Mouse (Mus musculus) stomach, embryonic 16.5 days (tissue): ENCODE results near the gene Plekha5. TPM values are rescaled to one million over a fixed set of nuclear protein-coding genes. Genes with fewer than 3 reads are reported as not detected.

ENCODE experiments used
- ATAC-seq: fragments of 200-750 bp; cut with Nextera tagmentation; 2 replicates; pipeline ENCODE4 v1.8.0; 2017; ENCODE audit warnings: moderate number of reproducible peaks, moderate TSS enrichment; ENCODE audit not compliant: insufficient read depth, low FRiP score
- H3K27ac ChIP-seq: fragments of 300-500 bp; sonication (generic); 2 replicates; pipeline ENCODE4 v1.5.1; 2014; ENCODE audit warnings: low read length
- H3K27me3 ChIP-seq: fragments of 300-500 bp; sonication (generic); 2 replicates; pipeline ENCODE4 v1.6.1; 2014; ENCODE audit warnings: low read length, control low read depth, mixed read lengths; ENCODE audit not compliant: control insufficient read depth, insufficient read depth
- H3K36me3 ChIP-seq: fragments of 300-500 bp; sonication (generic); 2 replicates; pipeline ENCODE4 v1.6.1; 2014; ENCODE audit warnings: low read length; ENCODE audit not compliant: control insufficient read depth, insufficient read depth
- H3K4me1 ChIP-seq: fragments of 300-500 bp; sonication (generic); 2 replicates; pipeline ENCODE4 v1.6.1; 2014; ENCODE audit warnings: low read length, control low read depth, mixed read lengths; ENCODE audit not compliant: control insufficient read depth, insufficient read depth
- H3K4me2 ChIP-seq: fragments of 300-500 bp; sonication (generic); 2 replicates; pipeline ENCODE4 v1.6.1; 2014; ENCODE audit warnings: low read depth, low read length, mixed read lengths
- H3K4me3 ChIP-seq: fragments of 300-500 bp; sonication (generic); replicated peaks from 2 replicates; pipeline ENCODE4 v1.5.1; 2014; ENCODE audit warnings: mild to moderate bottlenecking, low read length
- H3K9ac ChIP-seq: fragments of 300-500 bp; sonication (generic); 2 replicates; pipeline ENCODE4 v1.6.1; 2014; ENCODE audit warnings: low read length
- H3K9me3 ChIP-seq: fragments of 300-500 bp; sonication (generic); replicated peaks from 2 replicates; pipeline ENCODE4 v1.6.1; 2016; ENCODE audit warnings: low read length, control low read depth; ENCODE audit not compliant: control insufficient read depth
- WGBS: fragments of 180-500 bp; shearing (Covaris S2); extraction: QIAGEN DNeasy Blood & Tissue Kit; methylation state at CpG from one replicate; pipeline ENCODE4 v1.1.7; 2014; 5-methylcytosine and 5-hydroxymethylcytosine counted together
- polyA plus RNA-seq: library from polyadenylated mRNA; unstranded; fragments of >200 nt; fragmentation: Nextera tagmentation; extraction: Ambion mirVana; gene quantifications from 2 replicates; pipeline ENCODE4 v1.2.1, GENCODE M21; 2015

The Plekha5 gene
- polyA plus RNA-seq, 1 experiment from 2014 or later, result 35.0 TPM

- peak overlapping the region; percentile 15; the same call in 1 of the 2 replicates for H3K27ac ChIP-seq
Measured at GRCm38 (mm10) chr6:140509151-140509530, 85.3 kb downstream of the Plekha5 start.

GRCm38 (mm10) chr6:140512016-140512415 lies 88.2 kb downstream of the Plekha5 start:
- Histone ChIP-seq H3K4me3 (no peak overlapping the region), H3K27me3 (no peaks in the 10 kb centered on the region), H3K36me3 (no peaks in the 10 kb centered on the region), H3K27ac (no peak overlapping the region), H3K4me2 (no peak overlapping the region), H3K9me3 (no peaks in the 10 kb centered on the region), H3K4me1 (peaks cover 21% of the 10 kb centered on the region), H3K9ac (no peak overlapping the region)
- 76% methylated on average over 1 of the region's 1 CpGs for WGBS
- ATAC-seq, result no peak

More at GRCm38 (mm10) chr6:140509151-140509530, 85.3 kb downstream of the Plekha5 start:
- peaks cover 34% of the 10 kb centered on the region for H3K4me1 ChIP-seq
- no peaks in the 10 kb centered on the region for H3K9me3 ChIP-seq
- H3K9ac ChIP-seq, result no peak overlapping the region
- H3K27me3 ChIP-seq, result no peaks in the 10 kb centered on the region
- H3K4me3 ChIP-seq, result no peak overlapping the region
- 39% methylated on average over 9 of the region's 9 CpGs for WGBS
- H3K36me3 ChIP-seq, result no peaks in the 10 kb centered on the region
- peak; percentile 32; the same call in 1 of the 2 replicates for ATAC-seq
- no peak overlapping the region for H3K4me2 ChIP-seq

GRCm38 (mm10) chr6:140512427-140512826 lies 88.6 kb downstream of the Plekha5 start:
- Histone ChIP-seq H3K4me1 (peaks cover 18% of the 10 kb centered on the region), H3K27ac (no peak overlapping the region), H3K4me2 (no peak overlapping the region), H3K4me3 (no peak overlapping the region), H3K9me3 (no peaks in the 10 kb centered on the region), H3K36me3 (no peaks in the 10 kb centered on the region), H3K27me3 (no peaks in the 10 kb centered on the region), H3K9ac (no peak overlapping the region)
- ATAC-seq, result no peak
- WGBS, result 60% methylated on average over 8 of the region's 8 CpGs

DNA sequence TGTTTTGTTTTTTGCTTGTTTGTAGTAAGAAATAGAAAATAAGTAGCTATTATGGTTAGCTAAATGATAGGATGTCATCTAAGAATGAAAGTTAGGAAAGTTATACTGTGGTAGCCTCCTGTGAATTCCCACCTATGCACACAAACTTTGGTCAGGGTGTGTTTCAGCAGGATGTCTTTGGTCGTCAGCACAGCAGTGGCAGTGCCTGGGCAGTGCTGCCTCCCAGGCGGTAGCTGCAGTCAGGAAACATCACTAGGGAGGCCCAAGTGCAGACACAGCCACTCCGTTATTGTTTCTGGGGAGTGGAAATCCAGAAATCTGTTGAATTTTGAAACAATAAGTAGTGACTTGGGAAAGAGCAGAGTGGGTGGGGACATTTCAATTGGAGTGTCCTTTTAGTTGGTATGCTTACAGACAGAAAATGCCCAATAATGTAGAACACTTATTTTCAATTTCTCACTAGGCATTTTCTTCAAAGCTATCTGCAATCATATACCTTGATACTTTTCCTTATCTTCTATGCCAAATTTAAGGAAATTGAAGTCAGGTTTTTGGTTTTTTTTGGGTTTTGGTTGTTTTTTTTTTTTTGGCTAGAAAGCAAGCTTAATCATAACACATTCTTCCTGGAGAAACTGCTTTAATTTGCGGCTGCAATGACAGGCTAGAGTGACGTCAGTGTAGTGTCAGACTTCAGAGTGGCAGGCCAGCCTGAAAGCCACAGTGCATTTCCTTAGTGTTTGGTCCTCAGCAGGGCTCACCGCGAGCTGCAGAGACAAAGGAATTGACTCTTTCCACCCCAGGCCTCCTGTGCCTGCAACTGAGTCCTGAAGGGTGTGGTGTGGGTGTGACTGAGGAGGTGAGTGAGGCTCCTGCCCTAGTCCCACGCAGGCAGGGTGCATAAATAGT lies 90.6 kb downstream of the Plekha5 start:
- 21% methylated on average over 8 of the region's 8 CpGs for WGBS
- 0 out of 2 replicates have a peak, but pooled peaks have one; percentile 41 for ATAC-seq
- H3K4me3 ChIP-seq, result no peak overlapping the region
- H3K27me3 ChIP-seq, result no peaks in the 10 kb centered on the region
- no peak overlapping the region for H3K9ac ChIP-seq
- no peaks in the 10 kb centered on the region for H3K36me3 ChIP-seq
- 0 out of 2 replicates have a peak overlapping the region, but pooled peaks have one; percentile 42 for H3K27ac ChIP-seq
- no peak overlapping the region for H3K4me2 ChIP-seq
- no peaks in the 10 kb centered on the region for H3K9me3 ChIP-seq
- H3K4me1 ChIP-seq, result peaks cover 15% of the 10 kb centered on the region

GRCm38 (mm10) chr6:140515550-140515949 lies 91.7 kb downstream of the Plekha5 start:
- no peak overlapping the region for H3K4me3 ChIP-seq
- no peaks in the 10 kb centered on the region for H3K9me3 ChIP-seq
- H3K4me1 ChIP-seq, result peaks cover 23% of the 10 kb centered on the region
- 71% methylated on average over 4 of the region's 4 CpGs for WGBS
- no peak overlapping the region for H3K9ac ChIP-seq
- H3K36me3 ChIP-seq, result no peaks in the 10 kb centered on the region
- no peak overlapping the region for H3K27ac ChIP-seq
- H3K27me3 ChIP-seq, result no peaks in the 10 kb centered on the region
- no peak overlapping the region for H3K4me2 ChIP-seq
- no peak for ATAC-seq

- H3K4me1 ChIP-seq, result peaks cover 29% of the 10 kb centered on the region
- no peaks in the 10 kb centered on the region for H3K27me3 ChIP-seq
- no peak overlapping the region for H3K4me3 ChIP-seq
- ATAC-seq, result no peak
- no peak overlapping the region for H3K4me2 ChIP-seq
- H3K36me3 ChIP-seq, result no peaks in the 10 kb centered on the region
- WGBS, result 50% methylated on average over 3 of the region's 3 CpGs
- no peaks in the 10 kb centered on the region for H3K9me3 ChIP-seq
- no peak overlapping the region for H3K27ac ChIP-seq
- H3K9ac ChIP-seq, result no peak overlapping the region
Measured at GRCm38 (mm10) chr6:140516202-140516601, 92.3 kb downstream of the Plekha5 start.

DNA sequence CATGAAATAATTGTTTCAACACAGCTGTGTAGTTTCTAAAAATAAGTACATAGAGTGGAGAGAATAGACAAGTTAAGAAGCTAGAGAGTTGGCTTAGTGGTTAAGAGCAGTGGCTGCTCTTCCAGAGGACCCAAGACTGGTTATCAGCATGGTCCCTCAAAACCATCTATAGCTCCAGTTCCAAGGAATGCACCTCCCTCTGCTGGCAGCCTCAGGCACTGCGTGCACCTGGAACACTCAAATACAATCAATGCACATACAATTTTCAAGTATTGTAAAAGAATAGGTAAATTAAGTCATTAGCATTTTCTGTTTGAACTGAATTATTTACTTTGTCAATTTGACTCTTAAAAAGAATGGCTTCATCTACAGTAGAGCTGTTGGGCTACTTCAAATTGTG lies 93.3 kb downstream of the Plekha5 start:
- 81% methylated on average over 1 of the region's 1 CpGs for WGBS
- no peak for ATAC-seq
- H3K4me2 ChIP-seq, result no peak overlapping the region

GRCm38 (mm10) chr6:140519019-140519418 lies 95.2 kb downstream of the Plekha5 start:
- Histone ChIP-seq H3K9ac (no peak overlapping the region), H3K36me3 (no peaks in the 10 kb centered on the region), H3K9me3 (no peaks in the 10 kb centered on the region), H3K4me1 (peaks cover 25% of the 10 kb centered on the region), H3K4me3 (no peak overlapping the region), H3K4me2 (no peak overlapping the region), H3K27ac (peak overlapping the region; percentile 6; the same call in 1 of the 2 replicates), H3K27me3 (no peaks in the 10 kb centered on the region)
- 61% methylated on average over 13 of the region's 13 CpGs for WGBS
- ATAC-seq, result no peak

More for the DNA sequence above, 93.3 kb downstream of the Plekha5 start:
- Histone ChIP-seq H3K4me1 (peaks cover 29% of the 10 kb centered on the region), H3K27ac (no peak overlapping the region), H3K9me3 (no peaks in the 10 kb centered on the region), H3K9ac (no peak overlapping the region), H3K36me3 (no peaks in the 10 kb centered on the region), H3K27me3 (no peaks in the 10 kb centered on the region), H3K4me3 (no peak overlapping the region)

DNA sequence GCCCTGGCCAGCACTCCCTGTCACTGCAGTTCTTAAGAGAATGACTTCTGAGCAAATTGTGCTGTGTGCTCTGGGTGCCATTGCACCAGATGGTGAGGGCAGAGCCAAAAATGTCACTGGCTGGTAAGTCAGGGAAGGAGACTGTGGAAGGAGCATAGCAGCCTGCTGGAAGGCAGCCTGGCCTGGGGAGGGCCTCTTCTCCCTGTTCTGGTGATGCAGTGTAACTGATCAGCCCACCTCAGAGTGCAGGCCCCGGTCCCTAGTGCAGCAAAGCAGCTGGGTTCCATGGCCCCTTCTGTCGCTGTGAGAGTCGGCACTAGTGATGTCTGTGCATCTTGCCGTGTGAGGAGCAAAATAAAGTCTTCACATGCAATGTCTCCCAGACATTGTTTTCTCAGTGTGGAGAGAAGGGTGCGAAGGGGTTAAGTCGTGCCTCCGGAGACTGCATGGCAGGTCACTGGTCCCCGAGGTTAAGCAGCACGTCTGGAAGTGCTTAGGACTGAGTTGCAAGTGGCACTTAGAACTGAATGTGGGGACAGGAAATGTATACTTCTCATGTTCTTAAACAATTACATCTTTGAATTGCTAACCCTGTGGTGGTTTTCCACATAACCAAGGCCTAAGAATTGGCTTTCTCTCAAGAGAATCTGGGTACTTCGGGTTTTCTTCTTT lies 95.8 kb downstream of the Plekha5 start:
- Histone ChIP-seq H3K4me1 (peaks cover 22% of the 10 kb centered on the region), H3K27me3 (no peaks in the 10 kb centered on the region), H3K27ac (peak overlapping the region; percentile 6; the same call in 1 of the 2 replicates), H3K9ac (no peak overlapping the region), H3K4me2 (no peak overlapping the region), H3K4me3 (no peak overlapping the region), H3K9me3 (no peaks in the 10 kb centered on the region), H3K36me3 (no peaks in the 10 kb centered on the region)
- WGBS, result 47% methylated on average over 10 of the region's 10 CpGs
- no peak for ATAC-seq
